Mouse (Mus musculus): ENCODE measurements at regions not wholly inside any gene's neighbourhood (a gene's known extent, or its start where the extent isn't known, plus 50 kb on each side); places are given as distances from the start of the nearest gene placed in this dataset.

GRCm38 (mm10) chr1:144307854-144308285 is 58.8 kb upstream of the Rgs1 start:
- TF ChIP-seq CTCF (IDR thresholded peaks at IDR 0.05; ENCODE audit: borderline replicate concordance, extremely low read depth, insufficient read depth, insufficient read length) (no peak), POLR2A (IDR thresholded peaks at IDR 0.05; ENCODE audit: borderline replicate concordance, extremely low read depth, insufficient read depth, insufficient read length, poor library complexity, severe bottlenecking) (no peak)

Data from brain, embryonic 14.5 days (tissue).